ENCODE assay signal across 1 mouse cellular context in genomic region chr17:57019693-57020092, GRCm38 (mm10).
TF ChIP-seq lines count a peak whose summit lies in the region.

No protein-coding gene starts in this region.

TF ChIP-seq in MEL, 35 proteins besides CTCF, POLR2A, EP300 and RAD21 (continued from another document):
- TF ChIP-seq USF2 (IDR thresholded peaks at IDR 0.05; ENCODE audit: borderline replicate concordance in 1 of 2, insufficient read depth in 1 of 2, low read depth in 1 of 2, low read length in 2 of 2) (no peak), JUND (IDR thresholded peaks at IDR 0.05; ENCODE audit: low read depth, low read length) (no peak), BHLHE40 (IDR thresholded peaks at IDR 0.05; ENCODE audit: borderline replicate concordance, low read depth, low read length) (no peak), MAX (IDR thresholded peaks at IDR 0.05; ENCODE audit: low read length) (no peak), HCFC1 (IDR thresholded peaks at IDR 0.05; ENCODE audit: low read depth, low read length) (no peak), NRF1 (IDR thresholded peaks at IDR 0.05; ENCODE audit: insufficient read depth, low read depth, low read length, poor library complexity, severe bottlenecking) (no peak), ETS1 (IDR thresholded peaks at IDR 0.05; ENCODE audit: low read depth, low read length) (no peak), MEF2A (IDR thresholded peaks at IDR 0.05; ENCODE audit: extremely low read depth, insufficient replicate concordance, low read depth, low read length, poor library complexity, severe bottlenecking) (no peak), MXI1 (IDR thresholded peaks at IDR 0.05; ENCODE audit: low read depth, low read length) (no peak), UBTF (IDR thresholded peaks at IDR 0.05; ENCODE audit: borderline replicate concordance, insufficient read depth, low read depth, low read length) (no peak), KAT2A (conservative IDR thresholded peaks at IDR 0.05; ENCODE audit: low read depth, low read length) (no peak), MYB (IDR thresholded peaks at IDR 0.05; ENCODE audit: low read depth, low read length) (0 out of 2 replicates have a peak, but pooled peaks have one; percentile 28), POLR2AphosphoS2 (IDR thresholded peaks at IDR 0.05; ENCODE audit: low read length) (no peak), ZKSCAN1 (IDR thresholded peaks at IDR 0.05; ENCODE audit: low read depth, low read length) (no peak), POLR2AphosphoS5 (IDR thresholded peaks at IDR 0.05; ENCODE audit: borderline replicate concordance, low read depth, low read length) (no peak), ZMIZ1 (IDR thresholded peaks at IDR 0.05; ENCODE audit: low read depth, low read length) (no peak), USF1 (IDR thresholded peaks at IDR 0.05; ENCODE audit: low read depth, low read length) (no peak), GATA1 (IDR thresholded peaks at IDR 0.05; ENCODE audit: low read depth, low read length) (peak; percentile 47; the same call in 1 of the 2 replicates), CHD2 (IDR thresholded peaks at IDR 0.05; ENCODE audit: low read length) (no peak), MYC (IDR thresholded peaks at IDR 0.05; ENCODE audit: low read depth, low read length) (no peak), SIN3A (IDR thresholded peaks at IDR 0.05; ENCODE audit: low read length) (no peak), TAL1 (IDR thresholded peaks at IDR 0.05; ENCODE audit: low read length) (peak; percentile 67)
TF ChIP-seq in MEL: peak in this region for 4.
